Mouse (Mus musculus) G1E (cell line): ENCODE results near the gene E330009J07Rik.

Experiments
- CTCF ChIP-seq: IDR thresholded peaks from 2 replicates; pipeline ENCODE4 v1.5.1; 2012; ENCODE audit warnings: low read depth, low read length, inconsistent platforms, mixed read lengths
- TAL1 ChIP-seq: conservative IDR thresholded peaks from 2 replicates; pipeline ENCODE4 v1.6.1; 2012; ENCODE audit warnings: low read depth, low read length, inconsistent platforms, mixed read lengths

GRCm38 (mm10) chr6:40441276-40441675, 5.3 kb upstream of the E330009J07Rik start:
- TF ChIP-seq CTCF (no peak), TAL1 (no peak)
